Mouse (Mus musculus) liver, embryonic 14.5 days (tissue): ENCODE data around the gene Spag9.

ENCODE experiments used
- CTCF ChIP-seq: IDR thresholded peaks from 2 replicates; pipeline ENCODE4 v1.5.1; 2016; ENCODE audit warnings: antibody characterized with exemption, low read depth, control low read depth
- EP300 ChIP-seq: IDR thresholded peaks from 2 replicates; pipeline ENCODE4 v1.6.1; 2016; ENCODE audit warnings: antibody characterized with exemption, low read depth

DNA sequence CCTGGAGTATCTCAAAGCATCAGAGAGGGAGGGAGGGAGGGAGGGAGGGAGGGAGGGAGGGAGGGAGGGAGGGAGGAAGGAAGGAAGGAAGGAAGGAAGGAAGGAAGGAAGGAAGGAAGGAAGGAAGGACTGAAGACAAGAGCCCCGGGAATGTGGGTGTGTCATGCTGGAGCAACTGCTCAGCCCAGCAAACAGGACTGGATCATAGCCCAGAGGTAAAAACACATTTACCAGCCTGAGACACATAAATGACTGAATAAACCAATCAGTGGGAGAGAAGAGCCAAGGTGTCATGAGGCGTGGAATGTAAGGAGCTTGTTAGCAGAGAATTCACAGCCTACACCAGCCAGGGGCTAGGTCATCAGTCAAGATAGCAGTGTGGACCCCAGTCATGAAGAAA lies 147.4 kb downstream of the Spag9 start:
- no peak for TF ChIP-seq CTCF
- TF ChIP-seq EP300 = no peak
